Mouse (Mus musculus): Measurements from ENCODE around the gene Olfr1329.

DNA sequence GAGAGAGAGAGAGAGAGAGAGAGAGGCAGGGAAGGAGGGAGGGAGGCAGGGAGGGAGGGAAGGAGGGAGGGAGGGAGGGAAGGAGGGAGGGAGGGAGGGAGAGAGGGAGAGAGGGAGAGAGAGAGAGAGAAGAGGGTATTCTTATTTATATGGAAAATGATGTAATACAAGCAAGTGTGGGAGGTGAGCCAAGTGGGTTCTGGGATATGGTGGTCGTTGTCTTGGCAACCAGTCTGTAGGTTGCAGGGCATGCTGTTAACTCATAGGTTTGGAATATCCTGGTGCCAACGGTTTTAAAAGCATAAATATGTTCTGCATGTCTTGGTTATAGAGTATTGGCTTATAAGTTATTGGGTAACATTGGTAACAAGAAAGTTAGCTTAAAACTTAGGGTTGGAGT is 15.3 kb downstream of the Olfr1329 start:
- TF ChIP-seq CTCF (IDR thresholded peaks at IDR 0.05; ENCODE audit: borderline replicate concordance, control insufficient read depth, extremely low read depth, insufficient read depth, low read length, poor library complexity) (no peak), POLR2A (IDR thresholded peaks at IDR 0.05; ENCODE audit: control insufficient read depth, extremely low read depth, insufficient read depth, low read length, poor library complexity) (no peak)
